Mouse (Mus musculus): ENCODE data around the gene Nmt2. TPM values are rescaled to one million over a fixed set of nuclear protein-coding genes. Genes with fewer than 3 reads are reported as not detected.

Nmt2 gene
- total RNA-seq (2021), result 10 to 100 TPM; 15.3 to 17.6 TPM

GRCm38 (mm10) chr2:3283602-3284472, at the start of gene Nmt2:
Gene Nmt2 (plus strand): TSS chr2:3284212.
- intact Hi-C loops (cut with DNase I), result loop anchor here (2.0 kb wide), 2 partner anchors 49 to 165 kb away; partner anchors contain the start of gene Rpp38
- peak; percentile 99 to 100 for DNase-seq

- intact Hi-C loops (cut with DNase I), result no loop called here
- DNase-seq, result no peak
Measured at GRCm38 (mm10) chr2:3239255-3239654, 44.8 kb upstream of the Nmt2 start.

GRCm38 (mm10) chr2:3244251-3244650, 39.8 kb upstream of the Nmt2 start:
- intact Hi-C loops (cut with DNase I), result no loop called here
- no peak for DNase-seq

GRCm38 (mm10) chr2:3251309-3251708, 32.7 kb upstream of the Nmt2 start:
- intact Hi-C loops (cut with DNase I), result no loop called here
- no peak for DNase-seq

- intact Hi-C loops (cut with DNase I), result no loop called here
- DNase-seq, result no peak
Measured at GRCm38 (mm10) chr2:3266466-3266865, 17.5 kb upstream of the Nmt2 start.

- DNase-seq, result no peak
- intact Hi-C loops (cut with DNase I), result no loop called here
Measured at GRCm38 (mm10) chr2:3267879-3268278, 16.1 kb upstream of the Nmt2 start.

GRCm38 (mm10) chr2:3273349-3273748, 10.7 kb upstream of the Nmt2 start:
- no peak for DNase-seq
- intact Hi-C loops (cut with DNase I), result no loop called here

- intact Hi-C loops (cut with DNase I), result no loop called here
- DNase-seq, result no peak
Measured at GRCm38 (mm10) chr2:3276106-3276505, 7.9 kb upstream of the Nmt2 start.

GRCm38 (mm10) chr2:3277502-3277901, 6.5 kb upstream of the Nmt2 start:
- intact Hi-C loops (cut with DNase I), result no loop called here
- no peak for DNase-seq

- intact Hi-C loops (cut with DNase I), result no loop called here
Measured at GRCm38 (mm10) chr2:3281311-3281710, 2.7 kb upstream of the Nmt2 start.

GRCm38 (mm10) chr2:3282866-3283601, 978 bp upstream of the Nmt2 start:
- intact Hi-C loops (cut with DNase I), result no loop called here
- DNase-seq, result no peak

More at GRCm38 (mm10) chr2:3281311-3281710, 2.7 kb upstream of the Nmt2 start:
- no peak for DNase-seq

GRCm38 (mm10) chr2:3284473-3285180, 615 bp downstream of the Nmt2 start:
- DNase-seq, result peak; percentile 55 to 67
- intact Hi-C loops (cut with DNase I), result loop anchor here (2.0 kb wide), 2 partner anchors 48 to 166 kb away; partner anchors contain the start of gene Rpp38

- no peak for DNase-seq
- intact Hi-C loops (cut with DNase I), result loop anchor here (2.0 kb wide), 2 partner anchors 48 to 166 kb away; partner anchors contain the start of gene Rpp38
Measured at GRCm38 (mm10) chr2:3285181-3285530, 1.1 kb downstream of the Nmt2 start.

- no peak for DNase-seq
- intact Hi-C loops (cut with DNase I), result loop anchor here (2.0 kb wide), 2 partner anchors 47 to 167 kb away; partner anchors contain the start of gene Rpp38
Measured at GRCm38 (mm10) chr2:3285709-3286108, 1.7 kb downstream of the Nmt2 start.

- intact Hi-C loops (cut with DNase I), result no loop called here
- no peak for DNase-seq
Measured at GRCm38 (mm10) chr2:3286243-3286642, 2.2 kb downstream of the Nmt2 start.

GRCm38 (mm10) chr2:3289581-3289980, 5.6 kb downstream of the Nmt2 start:
- intact Hi-C loops (cut with DNase I), result no loop called here
- DNase-seq, result no peak

- DNase-seq, result no peak
- intact Hi-C loops (cut with DNase I), result no loop called here
Measured at GRCm38 (mm10) chr2:3292170-3292569, 8.2 kb downstream of the Nmt2 start.

GRCm38 (mm10) chr2:3295826-3296225, 11.8 kb downstream of the Nmt2 start:
- intact Hi-C loops (cut with DNase I), result no loop called here
- DNase-seq, result no peak

GRCm38 (mm10) chr2:3305426-3306025, 21.5 kb downstream of the Nmt2 start:
- intact Hi-C loops (cut with DNase I), result no loop called here

GRCm38 (mm10) chr2:3323132-3323531, 39.1 kb downstream of the Nmt2 start:
- DNase-seq, result no peak
- intact Hi-C loops (cut with DNase I), result no loop called here

More at GRCm38 (mm10) chr2:3305426-3306025, 21.5 kb downstream of the Nmt2 start:
- DNase-seq, result no peak

All from heart, postnatal 10 days (tissue).